Comparison of ENCODE assay signal across 7 mouse cellular contexts in genomic region chr6:120914911-120915648, GRCm38 (mm10). TPM values are rescaled to one million over a fixed set of nuclear protein-coding genes. Genes with fewer than 3 reads are reported as not detected.
DNase-seq lines count a peak whose midpoint lies in the region; ATAC-seq and TF ChIP-seq lines count a peak whose summit lies in the region.

No protein-coding gene starts in this region.

- H3K27ac ChIP-seq in hindbrain, embryonic 15.5 days (replicated peaks): no peak overlapping the region
- peak overlapping the region; percentile 71 for H3K27ac ChIP-seq in liver, postnatal 0 days (ENCODE audit: low read depth)

- no peaks in the 10 kb centered on the region for H3K9me3 ChIP-seq in hindbrain, embryonic 15.5 days
- H3K9me3 ChIP-seq in liver, postnatal 0 days (ENCODE audit: low read length): no peaks in the 10 kb centered on the region

- peak; percentile 24; the same call in 1 of the 2 replicates for ATAC-seq in hindbrain, embryonic 15.5 days (ENCODE audit: low FRiP score, low read depth)
- peak; percentile 69 for ATAC-seq in liver, postnatal 0 days

- 42% methylated on average over 9 of the region's 9 CpGs for WGBS in hindbrain, embryonic 15.5 days
- 22% methylated on average over 9 of the region's 9 CpGs for WGBS in liver, postnatal 0 days (ENCODE audit: insufficient replicate concordance)

- peak; percentile 62 for DNase-seq in testis, postnatal 10 days (ENCODE audit: low spot score)
- no peak for DNase-seq in testis, postnatal 14 days (ENCODE audit: low spot score)
- DNase-seq in c-Kit-negative CD71-positive TER-119-positive erythroid progenitor cells, embryonic 14.5 days (ENCODE audit: low read depth, low spot score): peak; percentile 16
- peak; percentile 77 for DNase-seq in liver, postnatal 0 days
- peak; percentile 60 for DNase-seq in retina, embryonic 14.5 days (ENCODE audit: low spot score)
- no peak for DNase-seq in urinary bladder, postnatal 4 days (ENCODE audit: low spot score in 2 of 2)

- H3K9ac ChIP-seq in hindbrain, embryonic 15.5 days: no peak overlapping the region
- peak overlapping the region; percentile 83 for H3K9ac ChIP-seq in liver, postnatal 0 days (replicated peaks)

- no peaks in the 10 kb centered on the region for H3K27me3 ChIP-seq in hindbrain, embryonic 15.5 days
- no peaks in the 10 kb centered on the region for H3K27me3 ChIP-seq in liver, postnatal 0 days (ENCODE audit: insufficient read depth, low read length)

- H3K4me1 ChIP-seq in hindbrain, embryonic 15.5 days (replicated peaks): peaks cover 21% of the 10 kb centered on the region
- H3K4me1 ChIP-seq in liver, postnatal 0 days (ENCODE audit: insufficient read depth): peaks cover 64% of the 10 kb centered on the region

- no peaks in the 10 kb centered on the region for H3K36me3 ChIP-seq in hindbrain, embryonic 15.5 days
- no peaks in the 10 kb centered on the region; the same call in 1 of the 2 replicates for H3K36me3 ChIP-seq in liver, postnatal 0 days (replicated peaks; ENCODE audit: insufficient read depth, low read length)

- peak overlapping the region; percentile 71; the same call in 1 of the 2 replicates for H3K4me3 ChIP-seq in hindbrain, embryonic 15.5 days
- peak overlapping the region; percentile 79 for H3K4me3 ChIP-seq in liver, postnatal 0 days (ENCODE audit: low read depth, low read length)

- peak; percentile 73 for TF ChIP-seq CTCF in liver, postnatal 0 days (IDR thresholded peaks at IDR 0.05; ENCODE audit: low read depth)

- peak overlapping the region; percentile 85 for H3K4me2 ChIP-seq in hindbrain, embryonic 15.5 days
- peak overlapping the region; percentile 99 for H3K4me2 ChIP-seq in liver, postnatal 0 days (ENCODE audit: low read depth, low read length)

- TF ChIP-seq EP300 in liver, postnatal 0 days (IDR thresholded peaks at IDR 0.05; ENCODE audit: low read depth): no peak; the same call in 1 of the 2 replicates

RNA-seq across cellular contexts. Expression of gene Bid, which starts 1.6 kb away (rescaled TPM):
- polyA plus RNA-seq in hindbrain, embryonic 15.5 days (2015; fragmentation: Nextera tagmentation; extraction: Ambion mirVana): 39.1 and 39.3 TPM in 2 replicates
- polyA plus RNA-seq in liver, postnatal 0 days (2015; fragmentation: Nextera tagmentation; extraction: Ambion mirVana): 24.6 and 24.7 TPM in 2 replicates

Comparison
In these comparisons a context has a peak if more than half of its experiments do, and no peak if none do; other contexts are left out.
1. DNase-seq: peak in testis, postnatal 10 days (single experiment), c-Kit-negative CD71-positive TER-119-positive erythroid progenitor cells, embryonic 14.5 days (single experiment), liver, postnatal 0 days (single experiment) and retina, embryonic 14.5 days (single experiment); none in testis, postnatal 14 days (single experiment) and urinary bladder, postnatal 4 days (0 of 2).